Mouse (Mus musculus): ENCODE results near the gene Necap1.

Gene Necap1

DNA sequence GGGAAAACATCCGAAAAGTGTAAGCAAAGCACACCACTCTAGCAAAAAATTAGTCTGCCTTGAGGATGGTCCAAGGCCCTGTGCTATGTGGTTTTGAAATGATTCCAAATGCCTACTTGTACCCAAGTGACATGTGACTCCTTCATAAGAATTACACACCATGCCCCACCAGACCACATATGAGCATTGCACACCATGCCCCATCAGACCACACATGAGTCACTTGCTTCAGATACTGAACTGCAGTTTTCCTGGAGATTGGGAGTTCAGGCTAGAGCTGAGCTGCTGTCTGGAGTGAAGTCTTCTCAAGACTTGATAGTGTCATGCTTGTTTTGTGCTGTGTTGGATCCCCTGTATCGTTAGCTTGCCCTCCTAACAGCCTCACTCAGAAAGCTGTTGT, 15.3 kb downstream of the Necap1 start:
- DNase-seq, result no peak

DNA sequence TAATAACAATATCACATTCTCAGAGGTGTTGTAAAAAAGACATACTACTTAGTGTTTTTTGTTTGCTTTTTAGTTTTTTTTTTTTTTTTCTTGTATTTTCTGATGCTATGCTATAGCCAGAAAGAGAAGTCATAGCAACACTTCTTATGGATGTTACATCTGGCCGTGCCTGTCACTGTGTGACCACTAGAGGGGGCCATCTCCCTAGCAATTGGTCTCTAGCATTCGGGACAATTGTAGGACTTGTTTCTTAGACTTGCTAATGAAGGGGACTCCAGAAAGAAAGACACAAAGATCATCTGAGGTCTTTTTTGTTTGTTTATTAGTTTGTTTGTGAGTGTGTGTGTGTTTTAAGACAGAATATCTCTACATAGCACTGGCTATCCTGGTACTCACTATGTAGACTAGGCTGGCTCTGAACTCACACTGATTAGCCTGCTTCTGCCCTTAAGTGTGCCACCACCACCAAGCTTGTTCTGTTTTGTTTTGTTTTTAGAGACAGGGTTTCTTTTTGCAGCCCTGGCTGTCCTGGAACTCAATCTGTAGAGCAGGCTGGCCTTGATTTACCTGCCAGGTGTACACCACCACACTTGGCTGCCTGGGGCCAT, 18.3 kb downstream of the Necap1 start:
- DNase-seq, result peak; percentile 46 to 64

GRCm38 (mm10) chr6:122919922-122920321, 45.6 kb downstream of the Necap1 start:
- no peak for DNase-seq

DNA sequence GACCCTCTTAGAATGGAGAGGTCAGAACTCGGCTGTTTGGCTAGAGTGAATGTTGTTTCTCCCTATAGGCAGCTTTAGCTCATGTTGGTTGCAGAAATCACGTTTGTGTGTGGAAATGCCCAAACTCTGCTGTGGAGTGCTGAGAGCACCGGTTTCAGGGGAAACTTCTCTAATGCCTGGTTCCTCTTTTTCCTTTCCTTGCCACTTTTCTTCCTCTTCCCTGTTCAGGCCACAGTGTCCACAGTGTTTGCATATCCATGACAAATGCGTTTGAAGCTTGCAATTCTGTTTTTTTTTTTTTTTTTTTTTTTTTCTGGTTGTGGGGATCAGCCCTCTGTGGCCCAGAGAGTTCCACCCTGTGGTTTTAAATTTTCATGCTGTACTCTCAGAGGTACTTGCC, 47.2 kb downstream of the Necap1 start, which contains the start of gene Clec4a1:
TSS of gene Clec4a1 (plus strand) at position 398 of the 400 bp plus-strand sequence.
- no peak for DNase-seq

- DNase-seq, result no peak
Measured at GRCm38 (mm10) chr6:122934845-122935244, 60.6 kb downstream of the Necap1 start.
